Mouse (Mus musculus) G1E (cell line): Measurements from ENCODE around the gene Pygm. TPM values are rescaled to one million over a fixed set of nuclear protein-coding genes. Genes with fewer than 3 reads are reported as not detected.

Experiments used
- ATAC-seq: 2 replicates; pipeline ENCODE4 v1.8.0; 2016; ENCODE audit warnings: mild to moderate bottlenecking; ENCODE audit not compliant: insufficient number of reproducible peaks, poor library complexity, low FRiP score, severe bottlenecking; ENCODE audit errors: extremely low read depth
- DNase-seq: peaks from one replicate; pipeline ENCODE4 v3.0.0; 2012; ENCODE audit warnings: low spot score
- H3K27me3 ChIP-seq: 2 replicates; pipeline ENCODE4 v1.6.1; 2012; ENCODE audit warnings: mild to moderate bottlenecking, low read length, inconsistent platforms; ENCODE audit not compliant: insufficient read depth
- H3K36me3 ChIP-seq: replicated peaks from 2 replicates; pipeline ENCODE3; 2012; ENCODE audit warnings: mild to moderate bottlenecking, inconsistent platforms
- H3K4me1 ChIP-seq: 2 replicates; pipeline ENCODE4 v1.6.1; 2012; ENCODE audit warnings: low read depth, low read length, inconsistent platforms, mixed read lengths; ENCODE audit not compliant: insufficient read depth
- H3K4me3 ChIP-seq: 2 replicates; pipeline ENCODE4 v1.5.1; 2012; ENCODE audit warnings: low read depth, mild to moderate bottlenecking, inconsistent platforms, low read length, moderate library complexity, mixed read lengths
- H3K9me3 ChIP-seq: replicated peaks from 2 replicates; pipeline ENCODE4 v1.6.1; 2012; ENCODE audit warnings: inconsistent platforms
- CTCF ChIP-seq: IDR thresholded peaks from 2 replicates; pipeline ENCODE4 v1.5.1; 2012; ENCODE audit warnings: low read depth, low read length, inconsistent platforms, mixed read lengths
- GATA1 ChIP-seq: IDR thresholded peaks from 2 replicates; pipeline ENCODE4 v1.6.1; 2012; ENCODE audit warnings: borderline replicate concordance, low read length, inconsistent platforms, mixed read lengths
- GATA2 ChIP-seq: IDR thresholded peaks from 2 replicates; pipeline ENCODE4 v1.6.1; 2012; ENCODE audit warnings: low read depth, low read length, inconsistent platforms, borderline replicate concordance
- POLR2AphosphoS5 ChIP-seq: IDR thresholded peaks from 2 replicates; pipeline ENCODE4 v1.6.1; 2012; ENCODE audit warnings: low read depth, low read length, inconsistent platforms; ENCODE audit not compliant: insufficient replicate concordance
- TAL1 ChIP-seq: conservative IDR thresholded peaks from 2 replicates; pipeline ENCODE4 v1.6.1; 2012; ENCODE audit warnings: low read depth, low read length, inconsistent platforms, mixed read lengths
- polyA plus RNA-seq: library from polyadenylated mRNA; stranded (reverse); fragments of >175 nt; gene quantifications from 2 replicates; pipeline ENCODE4 v1.2.3, GENCODE M21; 2012
- total RNA-seq, 2 experiments: library from RNA; stranded (forward) in 1 of 2; stranded (reverse) in 1 of 2; fragments of 200-1000 nt in 1 of 2; fragments of >200 nt in 1 of 2; fragmentation: Nextera tagmentation in 1 of 2; gene quantifications; 2 replicates each; pipeline ENCODE4 v1.2.3; 2014 to 2017

Pygm gene
- total and polyA plus RNA-seq, 3 experiments = 0.14 to 7.1 (median 0.87) TPM

DNA sequence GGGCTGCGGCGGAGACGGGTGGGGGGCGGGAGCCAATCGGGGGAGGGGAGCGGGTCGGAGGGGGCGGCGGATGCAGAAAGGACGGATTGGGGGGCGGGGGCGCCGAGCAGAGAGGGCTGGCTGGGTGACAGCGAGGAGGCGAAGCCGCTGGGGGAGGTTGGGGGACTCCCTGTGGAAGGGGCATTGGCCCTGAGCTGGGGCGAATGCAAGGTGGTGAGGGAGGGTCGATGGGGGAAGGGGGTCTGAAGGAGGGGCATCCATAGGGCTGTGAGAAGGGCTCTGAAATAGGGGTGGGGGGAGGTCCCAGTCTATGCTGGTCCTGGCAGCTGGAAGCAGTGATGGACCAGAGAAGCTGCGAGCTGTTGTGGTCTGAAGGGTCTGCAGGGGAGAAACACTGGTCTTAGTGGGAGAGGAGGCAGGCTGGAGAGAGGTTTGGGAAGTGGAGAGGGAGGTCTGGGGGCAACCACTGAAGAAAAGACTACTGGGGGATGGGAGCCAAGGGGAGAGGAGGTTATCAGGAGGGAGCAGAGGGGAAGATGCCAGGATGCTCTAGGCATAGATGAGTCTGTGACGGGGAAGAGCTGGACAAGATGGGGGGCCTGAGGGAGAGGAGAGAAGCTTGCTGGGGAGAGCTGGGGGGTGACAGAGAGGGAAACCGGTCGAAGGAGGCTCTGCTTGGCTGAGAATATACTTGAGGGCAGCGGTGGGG is 34.9 kb downstream of the Pygm start:
- TF ChIP-seq POLR2AphosphoS5 (no peak), GATA2 (no peak), CTCF (no peak), TAL1 (no peak), GATA1 (no peak)
- H3K9me3 ChIP-seq = no peaks in the 10 kb centered on the region
- ATAC-seq (no peak), DNase-seq (no peak)
- H3K4me3 ChIP-seq = no peak overlapping the region
- H3K4me1 ChIP-seq = peaks cover 21% of the 10 kb centered on the region
- peaks cover 58% of the 10 kb centered on the region for H3K27me3 ChIP-seq
- H3K36me3 ChIP-seq = no peaks in the 10 kb centered on the region

DNA sequence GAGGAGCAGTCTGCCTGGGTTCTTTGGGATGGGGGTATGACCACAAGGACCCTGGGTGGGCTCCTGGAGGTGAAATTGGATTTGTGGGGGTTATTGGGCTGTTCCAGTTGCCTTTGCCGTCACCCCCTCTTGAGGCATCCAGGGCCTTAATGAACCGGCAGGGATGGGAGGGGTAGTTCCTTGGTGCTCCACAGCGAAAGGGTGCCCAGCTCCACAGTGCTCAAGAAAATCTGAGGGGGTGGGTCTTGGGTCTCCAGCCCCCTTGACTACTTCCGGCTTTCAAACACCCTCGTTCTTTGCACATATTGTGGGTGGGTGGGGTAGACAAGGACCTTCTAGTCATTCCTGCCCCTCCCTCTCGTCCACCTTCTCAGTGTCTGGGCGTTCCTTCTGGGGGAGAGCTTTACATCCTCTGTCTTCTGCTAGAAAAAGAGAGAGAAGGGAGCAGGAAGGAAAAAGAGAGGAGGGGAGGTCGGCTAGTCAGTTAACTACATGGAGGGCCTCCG is 35.7 kb downstream of the Pygm start:
- H3K27me3 ChIP-seq = peaks cover 60% of the 10 kb centered on the region
- TF ChIP-seq TAL1 (no peak), POLR2AphosphoS5 (no peak), CTCF (no peak), GATA1 (no peak), GATA2 (no peak)
- peaks cover 21% of the 10 kb centered on the region for H3K4me1 ChIP-seq
- H3K36me3 ChIP-seq = no peaks in the 10 kb centered on the region
- H3K4me3 ChIP-seq = no peak overlapping the region
- DNase-seq = no peak
- H3K9me3 ChIP-seq = no peaks in the 10 kb centered on the region
- no peak for ATAC-seq

DNA sequence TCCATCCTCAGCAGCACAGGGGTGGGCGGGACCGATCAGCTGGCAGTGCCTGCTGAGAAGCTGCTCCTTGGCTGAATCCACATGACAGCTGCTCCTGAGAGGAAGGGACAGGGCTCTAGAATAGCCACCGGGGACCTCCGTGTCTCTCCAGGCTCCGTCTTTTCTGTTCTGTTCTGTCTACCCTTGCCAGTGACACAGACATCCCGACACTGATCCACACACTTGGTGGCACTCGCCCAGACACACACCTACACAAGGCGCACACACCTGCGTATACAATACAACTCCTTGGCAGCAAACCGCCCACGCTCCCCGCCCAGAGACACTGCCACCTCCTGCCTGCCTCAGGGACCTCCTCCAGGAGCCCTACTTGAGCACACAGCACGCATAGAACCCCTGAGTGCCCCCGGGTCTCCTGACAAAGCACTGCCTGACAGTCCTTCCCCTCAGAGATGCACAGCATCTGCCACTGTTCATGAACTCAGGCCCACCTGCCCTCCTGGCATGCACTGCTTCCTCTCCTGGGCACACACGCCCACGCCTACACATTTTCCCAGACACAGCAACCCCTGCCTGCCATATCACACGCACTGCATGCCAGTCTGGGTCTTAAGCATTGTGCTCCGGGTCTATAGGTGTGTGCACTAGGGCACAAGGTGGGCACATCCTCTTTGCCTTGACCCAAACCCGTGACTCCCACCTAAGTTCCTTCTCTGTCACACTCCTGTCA is 36.4 kb downstream of the Pygm start:
- no peaks in the 10 kb centered on the region for H3K9me3 ChIP-seq
- no peak for DNase-seq
- peaks cover 55% of the 10 kb centered on the region for H3K27me3 ChIP-seq
- peaks cover 21% of the 10 kb centered on the region for H3K4me1 ChIP-seq
- no peaks in the 10 kb centered on the region for H3K36me3 ChIP-seq
- no peak for TF ChIP-seq GATA2
- TF ChIP-seq GATA1 = no peak
- no peak for TF ChIP-seq POLR2AphosphoS5
- TF ChIP-seq TAL1 = no peak
- TF ChIP-seq CTCF = no peak
- H3K4me3 ChIP-seq = no peak overlapping the region
- ATAC-seq = no peak

DNA sequence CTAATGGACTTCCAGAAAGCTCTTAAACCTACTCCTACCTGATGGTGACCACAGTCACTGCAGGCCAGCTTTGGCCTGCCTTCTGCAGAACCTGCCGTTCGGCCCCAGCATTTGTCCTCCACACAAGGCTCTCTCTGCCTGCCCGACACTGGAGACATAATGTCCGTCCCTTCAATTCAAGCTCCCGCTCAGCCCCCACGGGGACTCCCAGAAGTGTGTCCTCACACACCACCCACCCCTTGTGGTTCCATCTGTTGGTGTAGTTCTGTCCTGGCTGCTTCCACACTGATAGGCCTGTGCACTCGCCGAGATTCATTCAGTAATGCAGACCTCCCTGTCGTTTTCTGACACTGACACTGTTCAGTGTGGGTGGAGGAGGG is 37.0 kb downstream of the Pygm start:
- Histone ChIP-seq H3K27me3 (peaks cover 52% of the 10 kb centered on the region), H3K4me3 (no peak overlapping the region), H3K9me3 (no peaks in the 10 kb centered on the region), H3K4me1 (peaks cover 19% of the 10 kb centered on the region), H3K36me3 (no peaks in the 10 kb centered on the region)
- no peak for TF ChIP-seq TAL1
- no peak for TF ChIP-seq GATA2
- TF ChIP-seq GATA1 = no peak
- TF ChIP-seq CTCF = no peak
- no peak for TF ChIP-seq POLR2AphosphoS5
- DNase-seq (no peak), ATAC-seq (no peak)

DNA sequence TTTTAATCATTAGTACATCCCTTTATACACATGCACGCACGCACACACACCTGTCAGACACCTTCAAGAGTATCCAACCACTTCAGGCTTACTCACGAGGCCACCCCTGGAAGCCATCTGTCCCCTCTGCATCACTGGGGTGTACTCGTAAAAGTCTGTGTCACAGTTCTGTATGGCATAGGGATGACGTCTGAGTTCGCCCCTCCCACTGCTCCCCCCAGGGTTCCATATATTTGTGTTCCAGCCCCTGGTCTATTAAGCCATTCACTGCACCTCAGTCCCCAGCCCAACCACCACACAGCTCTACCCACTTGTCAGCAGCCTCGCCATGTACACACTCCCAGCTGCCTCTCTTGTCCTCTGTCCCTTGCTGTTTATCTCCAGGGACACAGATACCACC is 37.8 kb downstream of the Pygm start:
- Histone ChIP-seq H3K27me3 (peaks cover 45% of the 10 kb centered on the region), H3K9me3 (no peaks in the 10 kb centered on the region), H3K4me3 (no peak overlapping the region), H3K36me3 (no peaks in the 10 kb centered on the region), H3K4me1 (peaks cover 11% of the 10 kb centered on the region)
- DNase-seq = no peak
- TF ChIP-seq GATA1 (no peak), GATA2 (no peak), CTCF (no peak), POLR2AphosphoS5 (no peak), TAL1 (no peak)
- ATAC-seq = no peak

DNA sequence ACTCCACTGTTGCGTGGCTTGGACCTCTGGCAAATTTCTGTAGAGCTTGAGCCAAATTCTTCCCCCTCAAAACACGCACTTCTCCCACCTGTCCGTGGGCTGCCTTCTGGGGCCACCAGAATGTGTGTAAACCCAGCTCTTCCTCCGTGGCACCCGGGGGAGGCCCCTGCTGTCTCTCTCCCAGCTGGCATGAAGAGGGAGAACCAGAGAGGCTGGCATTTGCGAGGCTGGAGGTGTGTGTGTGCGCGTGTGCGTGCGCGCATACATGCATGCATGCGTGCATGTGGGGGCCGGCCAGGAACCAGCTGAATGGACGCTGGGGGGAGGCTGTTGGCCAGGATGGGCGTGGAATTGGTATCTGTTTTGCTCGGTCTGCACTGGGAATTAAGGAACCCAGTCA is 39.0 kb downstream of the Pygm start:
- Histone ChIP-seq H3K4me3 (no peak overlapping the region), H3K9me3 (peaks cover 7% of the 10 kb centered on the region), H3K36me3 (no peaks in the 10 kb centered on the region), H3K27me3 (peaks cover 34% of the 10 kb centered on the region; the same call in 1 of the 2 replicates), H3K4me1 (peaks cover 4% of the 10 kb centered on the region; the same call in 1 of the 2 replicates)
- no peak for TF ChIP-seq GATA1
- TF ChIP-seq CTCF = no peak
- no peak for TF ChIP-seq GATA2
- TF ChIP-seq TAL1 = no peak
- no peak for TF ChIP-seq POLR2AphosphoS5
- DNase-seq (no peak), ATAC-seq (no peak)
